Comparison of ENCODE assay signal across 28 mouse cellular contexts in the genomic region with DNA sequence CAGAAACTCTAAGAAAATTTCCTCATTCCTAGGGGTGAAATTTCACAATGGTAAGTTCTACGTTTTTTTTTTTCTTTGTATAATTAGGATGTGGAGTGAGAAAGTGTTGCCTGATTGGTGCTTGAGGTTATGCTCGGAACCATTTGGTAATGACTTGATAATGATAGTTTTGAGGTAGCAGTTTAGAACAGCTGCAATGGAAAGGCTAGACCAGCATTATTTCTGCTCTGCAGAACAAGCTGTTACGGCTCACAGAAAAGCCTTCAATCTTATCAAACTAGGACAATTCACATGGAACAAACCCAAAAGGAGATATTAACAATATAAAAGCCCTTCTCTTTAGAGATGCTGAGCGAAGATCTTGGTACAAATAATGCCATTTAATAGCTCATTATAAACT.
DNase-seq lines count a peak whose midpoint lies in the region; ATAC-seq and TF ChIP-seq lines count a peak whose summit lies in the region.
"Had no signal": no experiment of that assay in that cellular context is flagged by ENCODE, and none has a peak within 500 bp of the region (broad histone marks: within the 10 kb centered on the region; RNA-seq: fewer than 3 reads in every experiment).

No protein-coding gene starts in this region.

- H3K4me3 ChIP-seq in forebrain, embryonic 14.5 days (ENCODE audit: low read depth, low read length): no peak overlapping the region
- no peak overlapping the region for H3K4me3 ChIP-seq in forebrain, embryonic 11.5 days (ENCODE audit: low read depth, low read length)
- H3K4me3 ChIP-seq in hindbrain, embryonic 14.5 days (replicated peaks; ENCODE audit: low read length): no peak overlapping the region
- no peak overlapping the region for H3K4me3 ChIP-seq in hindbrain, embryonic 12.5 days
- no peak overlapping the region for H3K4me3 ChIP-seq in lung, postnatal 0 days (ENCODE audit: low read depth, low read length)
- H3K4me3 ChIP-seq: embryonic facial prominence, embryonic 12.5 days; embryonic facial prominence, embryonic 15.5 days; heart, adult 2 months; heart, embryonic 10.5 days; heart, embryonic 13.5 days; hindbrain, embryonic 13.5 days had no signal

- no peaks in the 10 kb centered on the region for H3K9me3 ChIP-seq in forebrain, embryonic 14.5 days (replicated peaks; ENCODE audit: control insufficient read depth, low read length)
- H3K9me3 ChIP-seq in forebrain, embryonic 11.5 days (ENCODE audit: control insufficient read depth, low read length): no peaks in the 10 kb centered on the region
- H3K9me3 ChIP-seq in hindbrain, embryonic 14.5 days (ENCODE audit: control insufficient read depth, low read length): no peaks in the 10 kb centered on the region
- H3K9me3 ChIP-seq in hindbrain, embryonic 12.5 days (replicated peaks): no peaks in the 10 kb centered on the region
- H3K9me3 ChIP-seq in lung, postnatal 0 days (ENCODE audit: low read length): no peaks in the 10 kb centered on the region
- H3K9me3 ChIP-seq: embryonic facial prominence, embryonic 12.5 days; embryonic facial prominence, embryonic 15.5 days; G1E; heart, embryonic 10.5 days; heart, embryonic 13.5 days; hindbrain, embryonic 13.5 days had no signal

- H3K9ac ChIP-seq in forebrain, embryonic 14.5 days (ENCODE audit: low read length): no peak overlapping the region
- H3K9ac ChIP-seq in forebrain, embryonic 11.5 days (ENCODE audit: low read length): no peak overlapping the region
- no peak overlapping the region for H3K9ac ChIP-seq in hindbrain, embryonic 14.5 days
- H3K9ac ChIP-seq in hindbrain, embryonic 12.5 days: no peak overlapping the region
- H3K9ac ChIP-seq in lung, postnatal 0 days (replicated peaks; ENCODE audit: low read depth): no peak overlapping the region
- H3K9ac ChIP-seq: embryonic facial prominence, embryonic 12.5 days; embryonic facial prominence, embryonic 15.5 days; heart, embryonic 13.5 days; hindbrain, embryonic 13.5 days had no signal

- DNase-seq in forebrain, embryonic 14.5 days (ENCODE audit: low spot score): peak; percentile 12
- DNase-seq in forebrain, embryonic 11.5 days (ENCODE audit: low spot score): no peak
- DNase-seq in hindbrain, embryonic 14.5 days (ENCODE audit: low spot score): peak; percentile 22
- peak; percentile 18 for DNase-seq in lung, postnatal 0 days (ENCODE audit: low spot score)
- DNase-seq in lung, postnatal 14 days: no peak
- no peak for DNase-seq in adipocyte (ENCODE audit: low spot score)
- DNase-seq: adrenal gland, adult 8-10 months; adrenal gland, postnatal 25 days; B cell, adult 2 months; cerebellum, adult 11 months; cerebellum, adult 2 months; cerebellum, adult 9-11 months; cerebellum, postnatal 25 days; gastrocnemius, postnatal 10 days; gastrocnemius, postnatal 36 days; heart, adult 2 months; heart, postnatal 14 days; heart, postnatal 4 days; kidney, adult 2 months had no signal

- ATAC-seq in forebrain, embryonic 14.5 days: peak; percentile 18; the same call in 1 of the 2 replicates
- ATAC-seq in forebrain, embryonic 11.5 days (replicated peaks; ENCODE audit: low FRiP score): no peak
- ATAC-seq in hindbrain, embryonic 14.5 days (ENCODE audit: low FRiP score): no peak
- no peak for ATAC-seq in hindbrain, embryonic 12.5 days (ENCODE audit: low FRiP score)
- ATAC-seq in lung, postnatal 0 days: no peak
- ATAC-seq: intestine, postnatal 0 days had no signal

- TF ChIP-seq EP300 in lung, postnatal 0 days (IDR thresholded peaks at IDR 0.05): no peak

- H3K4me1 ChIP-seq in forebrain, embryonic 14.5 days (ENCODE audit: control insufficient read depth, insufficient read depth, low read length): no peaks in the 10 kb centered on the region
- H3K4me1 ChIP-seq in forebrain, embryonic 11.5 days (replicated peaks; ENCODE audit: control insufficient read depth, insufficient read depth, low read length): no peaks in the 10 kb centered on the region
- no peaks in the 10 kb centered on the region for H3K4me1 ChIP-seq in hindbrain, embryonic 14.5 days (replicated peaks; ENCODE audit: control insufficient read depth, insufficient read depth, low read length)
- no peaks in the 10 kb centered on the region for H3K4me1 ChIP-seq in hindbrain, embryonic 12.5 days
- H3K4me1 ChIP-seq in lung, postnatal 0 days (ENCODE audit: insufficient read depth, low read depth, low read length): no peaks in the 10 kb centered on the region
- H3K4me1 ChIP-seq: embryonic facial prominence, embryonic 12.5 days; embryonic facial prominence, embryonic 15.5 days; heart, embryonic 10.5 days; heart, embryonic 13.5 days; hindbrain, embryonic 13.5 days had no signal

- no peaks in the 10 kb centered on the region for H3K36me3 ChIP-seq in forebrain, embryonic 14.5 days (ENCODE audit: control insufficient read depth, insufficient read depth, low read length)
- H3K36me3 ChIP-seq in forebrain, embryonic 11.5 days (ENCODE audit: control insufficient read depth, insufficient read depth, low read length): no peaks in the 10 kb centered on the region
- no peaks in the 10 kb centered on the region for H3K36me3 ChIP-seq in hindbrain, embryonic 14.5 days (replicated peaks; ENCODE audit: control insufficient read depth, insufficient read depth)
- H3K36me3 ChIP-seq in hindbrain, embryonic 12.5 days: no peaks in the 10 kb centered on the region
- no peaks in the 10 kb centered on the region for H3K36me3 ChIP-seq in lung, postnatal 0 days (ENCODE audit: insufficient read depth, low read length)
- H3K36me3 ChIP-seq: embryonic facial prominence, embryonic 12.5 days; embryonic facial prominence, embryonic 15.5 days; G1E; heart, embryonic 10.5 days; heart, embryonic 13.5 days; hindbrain, embryonic 13.5 days had no signal

- WGBS in forebrain, embryonic 14.5 days: 64% methylated on average over 4 of the region's 4 CpGs
- WGBS in forebrain, embryonic 11.5 days: 67% methylated on average over 4 of the region's 4 CpGs
- WGBS in hindbrain, embryonic 14.5 days: 55% methylated on average over 4 of the region's 4 CpGs
- 67% methylated on average over 4 of the region's 4 CpGs for WGBS in hindbrain, embryonic 12.5 days
- WGBS in lung, postnatal 0 days: 48% methylated on average over 4 of the region's 4 CpGs

- TF ChIP-seq CTCF in lung, postnatal 0 days (IDR thresholded peaks at IDR 0.05): no peak

- H3K27ac ChIP-seq in forebrain, embryonic 14.5 days (ENCODE audit: low read depth, low read length): no peak overlapping the region
- no peak overlapping the region for H3K27ac ChIP-seq in forebrain, embryonic 11.5 days (ENCODE audit: low read depth, low read length)
- no peak overlapping the region for H3K27ac ChIP-seq in hindbrain, embryonic 14.5 days
- H3K27ac ChIP-seq in hindbrain, embryonic 12.5 days: no peak overlapping the region
- H3K27ac ChIP-seq in lung, postnatal 0 days (ENCODE audit: low read length): no peak overlapping the region
- H3K27ac ChIP-seq: embryonic facial prominence, embryonic 12.5 days; embryonic facial prominence, embryonic 15.5 days; heart, adult 2 months; heart, embryonic 10.5 days; heart, embryonic 13.5 days; hindbrain, embryonic 13.5 days had no signal

- no peaks in the 10 kb centered on the region for H3K27me3 ChIP-seq in forebrain, embryonic 14.5 days (replicated peaks; ENCODE audit: control insufficient read depth, insufficient read depth, low read length)
- no peaks in the 10 kb centered on the region for H3K27me3 ChIP-seq in forebrain, embryonic 11.5 days (ENCODE audit: control insufficient read depth, insufficient read depth, low read length)
- no peaks in the 10 kb centered on the region for H3K27me3 ChIP-seq in hindbrain, embryonic 14.5 days (ENCODE audit: control insufficient read depth, insufficient read depth, low read length)
- no peaks in the 10 kb centered on the region for H3K27me3 ChIP-seq in hindbrain, embryonic 12.5 days
- no peaks in the 10 kb centered on the region for H3K27me3 ChIP-seq in lung, postnatal 0 days (replicated peaks; ENCODE audit: insufficient read depth, low read length)
- H3K27me3 ChIP-seq: CH12.LX; embryonic facial prominence, embryonic 12.5 days; embryonic facial prominence, embryonic 15.5 days; heart, embryonic 13.5 days; hindbrain, embryonic 13.5 days had no signal

- no peak overlapping the region for H3K4me2 ChIP-seq in forebrain, embryonic 14.5 days (ENCODE audit: low read length)
- H3K4me2 ChIP-seq in forebrain, embryonic 11.5 days (ENCODE audit: low read depth, low read length, severe bottlenecking): no peak overlapping the region
- no peak overlapping the region for H3K4me2 ChIP-seq in hindbrain, embryonic 14.5 days (replicated peaks)
- no peak overlapping the region for H3K4me2 ChIP-seq in hindbrain, embryonic 12.5 days (replicated peaks)
- no peak overlapping the region for H3K4me2 ChIP-seq in lung, postnatal 0 days (replicated peaks; ENCODE audit: low read depth, low read length)
- H3K4me2 ChIP-seq: embryonic facial prominence, embryonic 12.5 days; embryonic facial prominence, embryonic 15.5 days; heart, embryonic 13.5 days; hindbrain, embryonic 13.5 days had no signal

Comparison
In these comparisons a context has a peak if more than half of its experiments do, and no peak if none do; other contexts are left out.
1. DNase-seq: peak in forebrain, embryonic 14.5 days (single experiment), hindbrain, embryonic 14.5 days (single experiment) and lung, postnatal 0 days (single experiment); none in forebrain, embryonic 11.5 days (single experiment), lung, postnatal 14 days (single experiment) and adipocyte (single experiment).